Comparison of ENCODE assay signal across 12 mouse cellular contexts in the genomic region with DNA sequence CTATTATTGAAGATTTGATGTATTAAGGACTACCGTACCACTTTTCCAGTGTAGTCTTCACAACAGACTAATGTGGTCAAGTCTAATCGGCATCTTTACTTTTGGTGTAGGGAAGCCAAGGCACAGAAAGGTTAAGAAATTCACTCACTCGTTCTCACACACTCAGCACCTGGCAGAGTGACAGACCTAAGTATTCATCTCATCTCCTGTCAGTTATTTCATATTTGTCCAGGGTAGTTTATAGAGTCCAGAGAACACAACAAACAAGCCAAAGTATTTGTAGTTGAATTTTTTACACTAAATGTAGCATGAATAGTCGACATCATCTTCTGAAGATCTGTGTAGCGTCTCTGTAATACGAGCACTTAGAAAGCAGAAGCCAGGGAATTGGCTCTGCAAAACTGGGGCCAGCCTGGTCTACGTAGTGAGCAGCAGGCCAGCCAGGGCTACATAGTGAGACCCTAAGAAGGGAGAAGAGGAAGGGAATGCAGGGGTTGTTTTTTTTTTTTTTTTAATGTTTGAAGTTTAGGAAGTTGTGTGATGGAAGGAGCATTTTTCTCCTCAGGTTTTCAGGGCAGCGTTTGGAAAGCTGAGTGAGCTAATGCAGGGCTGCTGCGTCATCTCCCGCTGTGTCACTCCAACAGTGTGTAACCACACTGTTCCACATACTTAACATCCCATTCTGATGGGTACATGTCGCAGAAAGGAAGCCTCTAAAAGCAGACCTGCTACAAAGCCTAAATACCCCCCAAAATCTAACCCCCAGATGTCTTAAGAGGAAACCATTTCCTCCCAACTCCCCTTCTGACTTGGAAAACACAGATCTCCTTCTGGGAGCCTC. TPM values are rescaled to one million over a fixed set of nuclear protein-coding genes. Genes with fewer than 3 reads are reported as not detected.
DNase-seq lines count a peak whose midpoint lies in the region; ATAC-seq and TF ChIP-seq lines count a peak whose summit lies in the region.
"Had no signal": no experiment of that assay in that cellular context is flagged by ENCODE, and none has a peak within 500 bp of the region (broad histone marks: within the 10 kb centered on the region; RNA-seq: fewer than 3 reads in every experiment).

No protein-coding gene starts in this region.

- no peak for TF ChIP-seq EP300 in heart, adult 2 months (IDR thresholded peaks at IDR 0.05; ENCODE audit: insufficient read depth, low read depth, low read length)

- no peak overlapping the region for H3K4me2 ChIP-seq in embryonic facial prominence, embryonic 13.5 days
- H3K4me2 ChIP-seq in liver, embryonic 13.5 days = peak overlapping the region; percentile 51
- H3K4me2 ChIP-seq: forebrain, embryonic 12.5 days; neural tube, embryonic 13.5 days had no signal

- H3K4me3 ChIP-seq in heart, adult 2 months = peak overlapping the region; percentile 10; the same call in 1 of the 2 replicates
- no peak overlapping the region for H3K4me3 ChIP-seq in embryonic facial prominence, embryonic 13.5 days
- no peak overlapping the region for H3K4me3 ChIP-seq in liver, embryonic 13.5 days (replicated peaks)
- H3K4me3 ChIP-seq: forebrain, embryonic 12.5 days; neural tube, embryonic 13.5 days had no signal

- peak; percentile 19 to 29 for DNase-seq in heart, adult 2 months
- DNase-seq in heart, postnatal 10 days = no peak
- peak; percentile 56 for DNase-seq in 3134 (ENCODE audit: extremely low read depth, insufficient read length, low spot score)
- peak; percentile 22 for DNase-seq in liver, embryonic 13.5 days
- DNase-seq in cerebellum, adult 11 months = no peak
- no peak for DNase-seq in cerebellum, adult 11-12 months
- no peak for DNase-seq in layer of hippocampus, postnatal 14 days (ENCODE audit: low spot score in 2 of 2)

- intact Hi-C loops in heart, adult 2 months (cut with DNase I) = loop anchor here (2.0 kb wide), 1 partner anchor 71 kb away; no protein-coding TSS in a partner anchor
- intact Hi-C loops in heart, postnatal 10 days (cut with DNase I) = loop anchor here (2.0 kb wide), 1 partner anchor 23 kb away; no protein-coding TSS in a partner anchor

- H3K4me1 ChIP-seq in heart, adult 2 months (ENCODE audit: control insufficient read depth, insufficient read depth, low read length) = peaks cover 9% of the 10 kb centered on the region
- H3K4me1 ChIP-seq in embryonic facial prominence, embryonic 13.5 days = peaks cover 15% of the 10 kb centered on the region
- H3K4me1 ChIP-seq in liver, embryonic 13.5 days (replicated peaks) = peaks cover 57% of the 10 kb centered on the region
- H3K4me1 ChIP-seq: forebrain, embryonic 12.5 days had no signal

- no peak for ATAC-seq in embryonic facial prominence, embryonic 13.5 days (ENCODE audit: insufficient number of reproducible peaks, insufficient read depth, low FRiP score, low TSS enrichment, low read depth)
- no peak for ATAC-seq in liver, embryonic 13.5 days (ENCODE audit: low read depth)
- ATAC-seq: CD4-positive, CD25-positive, alpha-beta regulatory T cell, adult 4 months had no signal

- TF ChIP-seq CTCF in heart, adult 2 months (IDR thresholded peaks at IDR 0.05) = no peak

- peak overlapping the region; percentile 94 for H3K27ac ChIP-seq in heart, adult 2 months
- peak overlapping the region; percentile 60; the same call in 1 of the 2 replicates for H3K27ac ChIP-seq in embryonic facial prominence, embryonic 13.5 days
- peak overlapping the region; percentile 87 for H3K27ac ChIP-seq in liver, embryonic 13.5 days
- H3K27ac ChIP-seq: forebrain, embryonic 12.5 days; neural tube, embryonic 13.5 days had no signal

- H3K9me3 ChIP-seq in embryonic facial prominence, embryonic 13.5 days = no peaks in the 10 kb centered on the region
- H3K9me3 ChIP-seq in liver, embryonic 13.5 days (replicated peaks) = no peaks in the 10 kb centered on the region
- H3K9me3 ChIP-seq: forebrain, embryonic 12.5 days; neural tube, embryonic 13.5 days had no signal

- peak overlapping the region; percentile 44; the same call in 1 of the 2 replicates for H3K9ac ChIP-seq in heart, adult 2 months (ENCODE audit: low read depth, low read length)
- H3K9ac ChIP-seq in embryonic facial prominence, embryonic 13.5 days = no peak overlapping the region
- H3K9ac ChIP-seq in liver, embryonic 13.5 days = no peak overlapping the region
- H3K9ac ChIP-seq: forebrain, embryonic 12.5 days; neural tube, embryonic 13.5 days had no signal

- TF ChIP-seq POLR2A in heart, adult 2 months (IDR thresholded peaks at IDR 0.05; ENCODE audit: insufficient read depth, low read depth, low read length) = no peak

- H3K27me3 ChIP-seq in heart, adult 2 months (ENCODE audit: control insufficient read depth, insufficient read depth, low read length) = no peaks in the 10 kb centered on the region
- no peaks in the 10 kb centered on the region for H3K27me3 ChIP-seq in embryonic facial prominence, embryonic 13.5 days
- no peaks in the 10 kb centered on the region for H3K27me3 ChIP-seq in liver, embryonic 13.5 days
- H3K27me3 ChIP-seq: forebrain, embryonic 12.5 days; neural tube, embryonic 13.5 days had no signal

- H3K79me2 ChIP-seq in heart, adult 2 months (replicated peaks; ENCODE audit: control insufficient read depth, insufficient read depth, low read length) = no peaks in the 10 kb centered on the region

- WGBS in heart, adult 2 months = 60% methylated on average over 11 of the region's 11 CpGs
- WGBS in embryonic facial prominence, embryonic 13.5 days = 75% methylated on average over 11 of the region's 11 CpGs
- WGBS in liver, embryonic 13.5 days (ENCODE audit: insufficient replicate concordance) = 73% methylated on average over 11 of the region's 11 CpGs

- H3K36me3 ChIP-seq in heart, adult 2 months (ENCODE audit: control insufficient read depth, insufficient read depth, low read length) = peaks cover 12% of the 10 kb centered on the region
- no peaks in the 10 kb centered on the region for H3K36me3 ChIP-seq in embryonic facial prominence, embryonic 13.5 days
- H3K36me3 ChIP-seq in liver, embryonic 13.5 days = no peaks in the 10 kb centered on the region
- H3K36me3 ChIP-seq: forebrain, embryonic 12.5 days; neural tube, embryonic 13.5 days had no signal

RNA-seq across cellular contexts. Expression of a gene that starts 44.6 kb away (rescaled TPM):
- total RNA-seq in heart, adult 2 months (2021) = 1 to 10 TPM; 3.5 to 6.1 TPM
- polyA plus RNA-seq in heart, adult 2 months (2012; rRNA removed) = 4.8 and 5.2 TPM in 2 replicates
- 1 to 10 TPM; 3.8 to 5.4 TPM for total RNA-seq in heart, postnatal 10 days (2021)
- 3.1 and 4.2 TPM in 2 replicates for polyA plus RNA-seq in embryonic facial prominence, embryonic 13.5 days (2015; fragmentation: Nextera tagmentation; extraction: Ambion mirVana)
- polyA plus RNA-seq in liver, embryonic 13.5 days (2015; fragmentation: Nextera tagmentation; extraction: Ambion mirVana) = 12.3 and 21.0 TPM in 2 replicates
- 1 to 10 TPM; 1.4 to 3.0 TPM for total RNA-seq in layer of hippocampus, postnatal 14 days (2021)
- polyA plus RNA-seq: activated CD4-positive, CD25-positive, alpha-beta regulatory T cell, adult 4 months; CD4-positive, CD25-positive, alpha-beta regulatory T cell, adult 4 months had no signal

Comparison
In these comparisons a context has a peak if more than half of its experiments do, and no peak if none do; other contexts are left out.
1. DNase-seq: peak in heart, adult 2 months (2 of 2), 3134 (single experiment) and liver, embryonic 13.5 days (single experiment); none in heart, postnatal 10 days (0 of 2), cerebellum, adult 11 months (single experiment), cerebellum, adult 11-12 months (single experiment) and layer of hippocampus, postnatal 14 days (0 of 2).
2. Peak in every context shown above with its lines, with median percentiles within 50 percentile points of each other: H3K27ac ChIP-seq.